Mouse (Mus musculus) heart, adult 2 months (tissue): ENCODE data around the gene D1Ertd622e.

Experiments
- CTCF ChIP-seq: fragments of 200-600 bp; IDR thresholded peaks from 2 replicates; pipeline ENCODE4 v1.8.1; 2022; ENCODE audit warnings: antibody characterized with exemption, mild to moderate bottlenecking, moderate library complexity
- EP300 ChIP-seq: fragments of 200-500 bp; IDR thresholded peaks from 2 replicates; pipeline ENCODE4 v1.6.1; 2011; ENCODE audit warnings: low read depth, low read length, control low read depth; ENCODE audit not compliant: insufficient read depth
- POLR2A ChIP-seq: fragments of 200-500 bp; IDR thresholded peaks from 2 replicates; pipeline ENCODE4 v1.6.1; 2011; ENCODE audit warnings: mild to moderate bottlenecking, low read depth, low read length, control low read depth; ENCODE audit not compliant: insufficient read depth

DNA sequence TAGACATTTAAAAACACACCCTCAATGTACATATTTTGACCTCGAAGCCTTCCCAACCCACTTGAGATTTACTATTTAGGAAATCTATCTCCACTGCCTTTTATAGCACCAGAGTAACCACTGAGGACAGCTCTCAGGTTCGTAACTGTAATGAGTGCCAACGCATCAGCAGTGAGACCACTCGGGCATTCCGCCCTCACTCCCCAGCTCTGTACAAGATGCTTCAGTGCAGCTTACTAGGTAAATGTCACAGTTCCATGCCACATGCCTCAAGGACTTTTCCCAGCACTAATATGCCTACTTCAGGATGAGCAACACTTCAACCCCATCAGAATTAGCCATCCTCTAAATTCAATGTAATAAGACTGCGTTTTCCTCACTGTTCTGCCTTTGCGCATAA is 33.0 kb downstream of the D1Ertd622e start:
- TF ChIP-seq POLR2A (no peak), EP300 (no peak), CTCF (no peak)
